Mouse (Mus musculus) c-Kit-positive CD71-negative TER-119-negative erythroid progenitor cells, embryonic 14.5 days (primary cell): ENCODE measurements around the gene Auts2.

Experiments used
- DNase-seq: peaks from one replicate; pipeline ENCODE4 v3.0.0-alpha.2; 2013; ENCODE audit warnings: low read depth

The Auts2 gene

GRCm38 (mm10) chr5:131673696-131674095 lies 869.4 kb downstream of the Auts2 start:
- DNase-seq, result no peak

GRCm38 (mm10) chr5:131665068-131665467 lies 878.1 kb downstream of the Auts2 start:
- DNase-seq, result no peak

GRCm38 (mm10) chr5:131664657-131665056 lies 878.5 kb downstream of the Auts2 start:
- DNase-seq, result no peak

- no peak for DNase-seq
Measured at GRCm38 (mm10) chr5:131662657-131663056, 880.5 kb downstream of the Auts2 start.

- DNase-seq, result no peak
Measured at GRCm38 (mm10) chr5:131658822-131659515, 884.2 kb downstream of the Auts2 start.

- DNase-seq, result no peak
Measured at GRCm38 (mm10) chr5:131654206-131654605, 888.9 kb downstream of the Auts2 start.

- DNase-seq, result no peak
Measured at GRCm38 (mm10) chr5:131650381-131650891, 892.7 kb downstream of the Auts2 start.

- no peak for DNase-seq
Measured at GRCm38 (mm10) chr5:131647683-131648119, 895.4 kb downstream of the Auts2 start.

- no peak for DNase-seq
Measured at GRCm38 (mm10) chr5:131647104-131647682, 896.0 kb downstream of the Auts2 start.

GRCm38 (mm10) chr5:131646192-131646775 lies 896.9 kb downstream of the Auts2 start:
- DNase-seq, result no peak

- no peak for DNase-seq
Measured at GRCm38 (mm10) chr5:131645341-131646191, 897.6 kb downstream of the Auts2 start.

GRCm38 (mm10) chr5:131644331-131644730 lies 898.8 kb downstream of the Auts2 start:
- DNase-seq, result no peak

- DNase-seq, result no peak
Measured at GRCm38 (mm10) chr5:131643176-131644174, 899.7 kb downstream of the Auts2 start.

- no peak for DNase-seq
Measured at GRCm38 (mm10) chr5:131642752-131643151, 900.4 kb downstream of the Auts2 start.

GRCm38 (mm10) chr5:131636431-131636830 lies 906.7 kb downstream of the Auts2 start:
- no peak for DNase-seq

GRCm38 (mm10) chr5:131634731-131635130 lies 908.4 kb downstream of the Auts2 start:
- DNase-seq, result no peak

GRCm38 (mm10) chr5:131631998-131632379 lies 911.2 kb downstream of the Auts2 start:
- no peak for DNase-seq

- DNase-seq, result no peak
Measured at GRCm38 (mm10) chr5:131631038-131631997, 911.8 kb downstream of the Auts2 start.

- DNase-seq, result no peak
Measured at GRCm38 (mm10) chr5:131630577-131630976, 912.6 kb downstream of the Auts2 start.
